Comparison of ENCODE assay signal across 8 mouse cellular contexts in genomic region chr4:70534891-70535269, GRCm38 (mm10). TPM values are rescaled to one million over a fixed set of nuclear protein-coding genes. Genes with fewer than 3 reads are reported as not detected.
DNase-seq lines count a peak whose midpoint lies in the region; ATAC-seq and TF ChIP-seq lines count a peak whose summit lies in the region.

Megf9 (minus strand) TSS chr4:70534995.

- peak within 1 kb of the TSS; percentile 83 for H3K4me2 ChIP-seq in lung, embryonic 14.5 days

- WGBS in lung, embryonic 14.5 days = under 1% methylated on average over 44 of the region's 46 CpGs

- H3K4me1 ChIP-seq in lung, embryonic 14.5 days (ENCODE audit: insufficient read depth) = peaks cover 12% of the 10 kb centered on the region

- no peaks in the 10 kb centered on the region for H3K36me3 ChIP-seq in lung, embryonic 14.5 days (ENCODE audit: insufficient read depth)

- DNase-seq in Muller cell, postnatal 12 days (ENCODE audit: inconsistent ontology term) = peak; percentile 100
- peak; percentile 98 for DNase-seq in cerebellum, adult 9-10 months
- DNase-seq in layer of hippocampus, adult 8-10 months (ENCODE audit: low spot score in 2 of 2) = peak; percentile 97 to 99
- peak; percentile 99 for DNase-seq in lung, embryonic 14.5 days
- DNase-seq in testis, postnatal 14 days (ENCODE audit: low spot score) = peak; percentile 98

- no peaks in the 10 kb centered on the region for H3K27me3 ChIP-seq in lung, embryonic 14.5 days (ENCODE audit: insufficient read depth, low read length)

- TF ChIP-seq CTCF in lung, embryonic 14.5 days (IDR thresholded peaks at IDR 0.05; ENCODE audit: low read depth) = no peak

- no peaks in the 10 kb centered on the region for H3K9me3 ChIP-seq in lung, embryonic 14.5 days (ENCODE audit: low read depth, low read length)

- H3K9ac ChIP-seq in lung, embryonic 14.5 days = peak within 1 kb of the TSS; percentile 92

- H3K27ac ChIP-seq in lung, embryonic 14.5 days (ENCODE audit: low read depth) = peak within 1 kb of the TSS; percentile 96

- ATAC-seq in frontal cortex, adult (ENCODE audit: low TSS enrichment) = peak; percentile 91
- peak; percentile 96 for ATAC-seq in hematopoietic stem cell, adult 5-6 weeks (replicated peaks in 1 of 2; ENCODE audit: insufficient read depth in 1 of 2, low FRiP score in 2 of 2, low TSS enrichment in 1 of 2, low read depth in 1 of 2, poor library complexity in 2 of 2, severe bottlenecking in 2 of 2)
- peak; percentile 99 for ATAC-seq in lung, embryonic 14.5 days (ENCODE audit: insufficient read depth)
- peak; percentile 97 for ATAC-seq in neutrophil, adult 5-6 weeks (ENCODE audit: extremely low read depth, insufficient number of reproducible peaks, low FRiP score, poor library complexity, severe bottlenecking)

- peak within 1 kb of the TSS; percentile 78 for H3K4me3 ChIP-seq in lung, embryonic 14.5 days (ENCODE audit: low read depth, low read length)

RNA-seq across cellular contexts. Expression of gene Megf9, which starts in this region (rescaled TPM):
- total RNA-seq in hematopoietic stem cell, adult 5-6 weeks (2017) = 3.7 and 10.6 TPM in 2 replicates
- total RNA-seq in layer of hippocampus, adult 8-10 months (2022) = 100 to 1,000 TPM; 104 to 111 (median 109) TPM
- polyA plus RNA-seq in lung, embryonic 14.5 days (2014; fragmentation: Nextera tagmentation; extraction: Ambion mirVana) = 12.0 and 12.8 TPM in 2 replicates
- total RNA-seq in neutrophil, adult 5-6 weeks (2017) = 12.7 and 13.0 TPM in 2 replicates

Comparison
In these comparisons a context has a peak if more than half of its experiments do, and no peak if none do; other contexts are left out.
1. Peak in every context shown above with its lines: DNase-seq, ATAC-seq, H3K4me3 ChIP-seq and H3K27ac ChIP-seq.